Mouse (Mus musculus) heart, postnatal 0 days (tissue): ENCODE measurements at regions not wholly inside any gene's neighbourhood (a gene's known extent, or its start where the extent isn't known, plus 50 kb on each side); places are given as distances from the start of the nearest gene placed in this dataset.

Source experiments
- ATAC-seq: fragments of 200-750 bp; cut with Nextera tagmentation; 2 replicates; pipeline ENCODE4 v1.8.0; 2017; ENCODE audit warnings: low read depth, moderate number of reproducible peaks, moderate library complexity; ENCODE audit not compliant: insufficient read depth
- DNase-seq: peaks from one replicate; pipeline ENCODE4 v3.0.0-alpha.2; 2016; ENCODE audit warnings: low spot score
- H3K27ac ChIP-seq: fragments of 300-500 bp; sonication (generic); 2 replicates; pipeline ENCODE4 v1.5.1; 2014; ENCODE audit warnings: low read depth, mild to moderate bottlenecking
- H3K27me3 ChIP-seq: fragments of 300-500 bp; sonication (generic); 2 replicates; pipeline ENCODE4 v1.6.1; 2014; ENCODE audit warnings: low read length, mixed read lengths; ENCODE audit not compliant: control insufficient read depth, insufficient read depth
- H3K36me3 ChIP-seq: fragments of 300-500 bp; sonication (generic); replicated peaks from 2 replicates; pipeline ENCODE4 v1.6.1; 2014; ENCODE audit warnings: low read length, mixed read lengths; ENCODE audit not compliant: control insufficient read depth, insufficient read depth
- H3K4me1 ChIP-seq: fragments of 300-500 bp; sonication (generic); 2 replicates; pipeline ENCODE4 v1.6.1; 2014; ENCODE audit warnings: antibody characterized with exemption; ENCODE audit not compliant: control insufficient read depth, insufficient read depth
- H3K4me2 ChIP-seq: fragments of 300-500 bp; sonication (generic); 2 replicates; pipeline ENCODE4 v1.6.1; 2014; ENCODE audit warnings: low read depth, mild to moderate bottlenecking, low read length, moderate library complexity
- H3K4me3 ChIP-seq: fragments of 300-500 bp; sonication (generic); 2 replicates; pipeline ENCODE4 v1.5.1; 2014; ENCODE audit warnings: low read depth, low read length
- H3K9ac ChIP-seq: fragments of 300-500 bp; sonication (generic); replicated peaks from 2 replicates; pipeline ENCODE4 v1.6.1; 2014; ENCODE audit warnings: low read depth, low read length, mixed read lengths
- H3K9me3 ChIP-seq: fragments of 300-500 bp; sonication (generic); replicated peaks from 2 replicates; pipeline ENCODE4 v1.6.1; 2016; ENCODE audit warnings: low read length; ENCODE audit not compliant: control insufficient read depth
- CTCF ChIP-seq: IDR thresholded peaks from 2 replicates; pipeline ENCODE4 v1.5.1; 2016; ENCODE audit warnings: antibody characterized with exemption, control low read depth, low read depth
- EP300 ChIP-seq: IDR thresholded peaks from 2 replicates; pipeline ENCODE4 v1.6.1; 2016; ENCODE audit warnings: antibody characterized with exemption, low read depth
- WGBS: fragments of 180-500 bp; shearing (Covaris S2); extraction: QIAGEN DNeasy Blood & Tissue Kit; methylation state at CpG from one replicate; pipeline ENCODE4 v1.1.7; 2014; 5-methylcytosine and 5-hydroxymethylcytosine counted together

- H3K9me3 ChIP-seq, result no peaks in the 10 kb centered on the region
- no peak overlapping the region for H3K4me3 ChIP-seq
- no peak overlapping the region for H3K27ac ChIP-seq
- peaks cover 7% of the 10 kb centered on the region for H3K4me1 ChIP-seq
- no peaks in the 10 kb centered on the region for H3K36me3 ChIP-seq
- WGBS, result 68% methylated on average over 7 of the region's 7 CpGs
- no peak for TF ChIP-seq EP300
- TF ChIP-seq CTCF, result no peak
- H3K4me2 ChIP-seq, result no peak overlapping the region
- no peak overlapping the region for H3K9ac ChIP-seq
- DNase-seq, result no peak
- no peaks in the 10 kb centered on the region for H3K27me3 ChIP-seq
- ATAC-seq, result no peak
Measured at GRCm38 (mm10) chr17:62546286-62546685, 334.8 kb downstream of the Efna5 start.

- peak overlapping the region; percentile 51 for H3K4me2 ChIP-seq
- H3K4me3 ChIP-seq, result 0 out of 2 replicates have a peak overlapping the region, but pooled peaks have one; percentile 9
- no peaks in the 10 kb centered on the region for H3K9me3 ChIP-seq
Measured at GRCm38 (mm10) chr17:62545330-62545729, 335.8 kb downstream of the Efna5 start.

GRCm38 (mm10) chr17:62543056-62543975 is 337.8 kb downstream of the Efna5 start:
- no peaks in the 10 kb centered on the region for H3K9me3 ChIP-seq
- no peak overlapping the region for H3K9ac ChIP-seq
- H3K27ac ChIP-seq, result peak overlapping the region; percentile 55
- TF ChIP-seq CTCF, result no peak
- no peak for TF ChIP-seq EP300
- 77% methylated on average over 18 of the region's 18 CpGs for WGBS
- no peaks in the 10 kb centered on the region for H3K36me3 ChIP-seq
- H3K4me1 ChIP-seq, result peaks cover 10% of the 10 kb centered on the region
- no peak for ATAC-seq
- no peak overlapping the region for H3K4me3 ChIP-seq
- peak overlapping the region; percentile 33; the same call in 1 of the 2 replicates for H3K4me2 ChIP-seq
- H3K27me3 ChIP-seq, result no peaks in the 10 kb centered on the region
- DNase-seq, result no peak

More at GRCm38 (mm10) chr17:62545330-62545729, 335.8 kb downstream of the Efna5 start:
- Histone ChIP-seq H3K27me3 (no peaks in the 10 kb centered on the region), H3K4me1 (peaks cover 7% of the 10 kb centered on the region), H3K36me3 (no peaks in the 10 kb centered on the region), H3K27ac (peak overlapping the region; percentile 34; the same call in 1 of the 2 replicates), H3K9ac (no peak overlapping the region)
- DNase-seq (peak; percentile 68), ATAC-seq (peak; percentile 53)
- 11% methylated on average over 9 of the region's 9 CpGs for WGBS
- TF ChIP-seq EP300 (no peak), CTCF (no peak)

GRCm38 (mm10) chr17:62529911-62530310 is 351.2 kb downstream of the Efna5 start:
- ATAC-seq (no peak), DNase-seq (no peak)
- Histone ChIP-seq H3K4me2 (no peak overlapping the region), H3K9me3 (no peaks in the 10 kb centered on the region), H3K4me3 (no peak overlapping the region), H3K27me3 (no peaks in the 10 kb centered on the region), H3K9ac (no peak overlapping the region), H3K36me3 (no peaks in the 10 kb centered on the region), H3K27ac (no peak overlapping the region), H3K4me1 (peaks cover 3% of the 10 kb centered on the region; the same call in 1 of the 2 replicates)
- WGBS, result 82% methylated on average over 2 of the region's 2 CpGs
- TF ChIP-seq EP300 (no peak), CTCF (no peak)

GRCm38 (mm10) chr17:62527556-62527955 is 353.6 kb downstream of the Efna5 start:
- Histone ChIP-seq H3K9ac (no peak overlapping the region), H3K4me3 (no peak overlapping the region), H3K36me3 (no peaks in the 10 kb centered on the region), H3K9me3 (no peaks in the 10 kb centered on the region), H3K27ac (no peak overlapping the region), H3K4me1 (peaks cover 3% of the 10 kb centered on the region; the same call in 1 of the 2 replicates), H3K27me3 (no peaks in the 10 kb centered on the region), H3K4me2 (no peak overlapping the region)
- DNase-seq, result no peak
- ATAC-seq, result no peak
- TF ChIP-seq CTCF (no peak), EP300 (no peak)
- WGBS, result 69% methylated on average over 2 of the region's 2 CpGs
